Mouse (Mus musculus): Measurements from ENCODE around the gene Usp54. TPM values are rescaled to one million over a fixed set of nuclear protein-coding genes. Genes with fewer than 3 reads are reported as not detected.
"Not testable (repeated sequence)": the region's sequence is repeated elsewhere in the genome, so short reads cannot be mapped to it uniquely, and the experiment has no call there.

Usp54 gene
- total RNA-seq, 4 experiments from 2014 or later = 2.4 to 6.4 (median 3.8) TPM

- DNase-seq (ENCODE audit: low spot score in 2 of 2) = peak in 1 of 2 experiments; percentile 80
Observed at GRCm38 (mm10) chr14:20655731-20656130, 14.9 kb upstream of the Usp54 start.

- DNase-seq (ENCODE audit: low spot score in 2 of 2) = no peak
Observed at GRCm38 (mm10) chr14:20654690-20655421, 14.0 kb upstream of the Usp54 start.

GRCm38 (mm10) chr14:20651722-20652256 is 10.9 kb upstream of the Usp54 start:
- DNase-seq (ENCODE audit: low spot score in 2 of 2) = peak; percentile 76 to 87

GRCm38 (mm10) chr14:20651000-20651399 is 10.1 kb upstream of the Usp54 start:
- no peak for DNase-seq (ENCODE audit: low spot score in 2 of 2)

GRCm38 (mm10) chr14:20646381-20646780 is 5.5 kb upstream of the Usp54 start:
- no peak for DNase-seq (ENCODE audit: low spot score in 2 of 2)

- no peak for DNase-seq (ENCODE audit: low spot score in 2 of 2)
Observed at GRCm38 (mm10) chr14:20645547-20645946, 4.7 kb upstream of the Usp54 start.

- no peak for DNase-seq (ENCODE audit: low spot score in 2 of 2)
Observed at GRCm38 (mm10) chr14:20641438-20641875, 594 bp upstream of the Usp54 start.

- no peak for DNase-seq (ENCODE audit: low spot score in 2 of 2)
Observed at GRCm38 (mm10) chr14:20639918-20640619, 794 bp downstream of the Usp54 start.

- no peak for DNase-seq (ENCODE audit: low spot score in 2 of 2)
Observed at GRCm38 (mm10) chr14:20638702-20639101, 2.2 kb downstream of the Usp54 start.

GRCm38 (mm10) chr14:20637818-20638574 is 2.9 kb downstream of the Usp54 start:
- DNase-seq (ENCODE audit: low spot score in 2 of 2) = no peak

- DNase-seq (ENCODE audit: low spot score in 2 of 2) = not testable (repeated sequence)
Observed at GRCm38 (mm10) chr14:20636968-20637367, 3.9 kb downstream of the Usp54 start.

- no peak for DNase-seq (ENCODE audit: low spot score in 2 of 2)
Observed at GRCm38 (mm10) chr14:20635546-20635945, 5.3 kb downstream of the Usp54 start.

GRCm38 (mm10) chr14:20631253-20631652 is 9.6 kb downstream of the Usp54 start:
- DNase-seq (ENCODE audit: low spot score in 2 of 2) = no peak

GRCm38 (mm10) chr14:20626971-20627370 is 13.9 kb downstream of the Usp54 start:
- no peak for DNase-seq (ENCODE audit: low spot score in 2 of 2)

GRCm38 (mm10) chr14:20626447-20626846 is 14.4 kb downstream of the Usp54 start:
- no peak for DNase-seq (ENCODE audit: low spot score in 2 of 2)

- DNase-seq (ENCODE audit: low spot score in 2 of 2) = no peak
Observed at GRCm38 (mm10) chr14:20622907-20623306, 18.0 kb downstream of the Usp54 start.

GRCm38 (mm10) chr14:20622412-20622811 is 18.5 kb downstream of the Usp54 start:
- DNase-seq (ENCODE audit: low spot score in 2 of 2) = no peak

- DNase-seq (ENCODE audit: low spot score in 2 of 2) = no peak
Observed at GRCm38 (mm10) chr14:20621903-20622302, 19.0 kb downstream of the Usp54 start.

GRCm38 (mm10) chr14:20619131-20619530 is 21.7 kb downstream of the Usp54 start:
- no peak for DNase-seq (ENCODE audit: low spot score in 2 of 2)

GRCm38 (mm10) chr14:20618211-20618610 is 22.7 kb downstream of the Usp54 start:
- DNase-seq (ENCODE audit: low spot score in 2 of 2) = no peak

- DNase-seq (ENCODE audit: low spot score in 2 of 2) = no peak
Observed at GRCm38 (mm10) chr14:20616421-20616820, 24.4 kb downstream of the Usp54 start.

- no peak for DNase-seq (ENCODE audit: low spot score in 2 of 2)
Observed at GRCm38 (mm10) chr14:20615075-20615474, 25.8 kb downstream of the Usp54 start.
